In the genomic region with DNA sequence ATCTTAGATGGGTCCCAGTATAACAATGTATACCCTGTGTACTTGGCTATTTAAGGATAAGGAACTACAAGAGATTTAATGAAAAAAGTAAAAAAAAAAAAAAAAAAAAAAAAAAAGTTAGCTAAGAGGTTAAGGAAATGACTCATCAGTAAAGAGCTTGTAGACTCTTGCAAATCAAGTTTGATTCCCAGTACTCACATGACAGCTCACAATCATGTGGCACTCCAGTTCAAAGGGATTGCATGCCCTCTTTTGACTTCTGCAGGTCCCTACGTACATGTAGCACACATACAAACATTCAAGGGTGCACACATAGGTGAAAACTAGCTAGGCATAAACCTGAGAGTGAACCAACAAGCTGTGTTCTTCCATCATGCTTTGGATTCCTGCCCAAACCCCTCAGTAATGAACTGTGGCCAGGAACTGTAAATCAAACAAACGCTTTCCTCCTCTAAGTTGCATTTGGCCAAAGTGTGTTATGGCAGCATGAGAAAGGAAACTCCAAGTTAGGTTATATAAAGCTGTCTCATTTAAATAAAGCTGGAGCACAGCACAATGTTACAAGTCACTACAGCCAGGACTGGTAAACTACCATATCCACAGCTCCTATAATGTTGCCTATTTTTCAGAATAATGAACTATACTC, we compare ENCODE assay signal across 21 mouse cellular contexts. TPM values are rescaled to one million over a fixed set of nuclear protein-coding genes. Genes with fewer than 3 reads are reported as not detected.
A peak's percentile ranks its signal among the peaks of the same experiment; 100 is the strongest.
DNase-seq lines count a peak whose midpoint lies in the region; ATAC-seq and TF ChIP-seq lines count a peak whose summit lies in the region.
"Had no signal": no experiment of that assay in that cellular context is flagged by ENCODE, and none has a peak within 500 bp of the region (broad histone marks: within the 10 kb centered on the region; RNA-seq: fewer than 3 reads in every experiment).

No protein-coding gene starts in this region.

- H3K27ac ChIP-seq in embryonic facial prominence, embryonic 14.5 days (replicated peaks; ENCODE audit: low read depth, low read length), result no peak overlapping the region
- H3K27ac ChIP-seq in embryonic facial prominence, embryonic 10.5 days (replicated peaks), result no peak overlapping the region
- no peak overlapping the region for H3K27ac ChIP-seq in lung, embryonic 14.5 days (ENCODE audit: low read depth)
- H3K27ac ChIP-seq: embryonic facial prominence, embryonic 12.5 days; limb, embryonic 13.5 days; midbrain, embryonic 12.5 days; neural tube, embryonic 12.5 days had no signal

- H3K4me3 ChIP-seq in embryonic facial prominence, embryonic 14.5 days (ENCODE audit: low read depth, low read length), result no peak overlapping the region
- H3K4me3 ChIP-seq in embryonic facial prominence, embryonic 10.5 days, result no peak overlapping the region
- no peak overlapping the region for H3K4me3 ChIP-seq in lung, embryonic 14.5 days (ENCODE audit: low read depth, low read length)
- H3K4me3 ChIP-seq: embryonic facial prominence, embryonic 12.5 days; limb, embryonic 13.5 days; midbrain, embryonic 12.5 days; neural tube, embryonic 12.5 days had no signal

- H3K36me3 ChIP-seq in embryonic facial prominence, embryonic 14.5 days (ENCODE audit: control insufficient read depth, insufficient read depth, low read length), result no peaks in the 10 kb centered on the region
- H3K36me3 ChIP-seq in embryonic facial prominence, embryonic 10.5 days (replicated peaks), result no peaks in the 10 kb centered on the region
- no peaks in the 10 kb centered on the region for H3K36me3 ChIP-seq in lung, embryonic 14.5 days (ENCODE audit: insufficient read depth)
- H3K36me3 ChIP-seq: embryonic facial prominence, embryonic 12.5 days; limb, embryonic 13.5 days; midbrain, embryonic 12.5 days; neural tube, embryonic 12.5 days had no signal

- H3K9me3 ChIP-seq in embryonic facial prominence, embryonic 14.5 days (ENCODE audit: control insufficient read depth, low read length), result no peaks in the 10 kb centered on the region
- H3K9me3 ChIP-seq in embryonic facial prominence, embryonic 10.5 days, result no peaks in the 10 kb centered on the region
- no peaks in the 10 kb centered on the region for H3K9me3 ChIP-seq in lung, embryonic 14.5 days (ENCODE audit: low read depth, low read length)
- H3K9me3 ChIP-seq: embryonic facial prominence, embryonic 12.5 days; limb, embryonic 13.5 days; midbrain, embryonic 12.5 days; neural tube, embryonic 12.5 days had no signal

- H3K9ac ChIP-seq in embryonic facial prominence, embryonic 14.5 days (ENCODE audit: low read depth, low read length), result no peak overlapping the region
- H3K9ac ChIP-seq in lung, embryonic 14.5 days, result no peak overlapping the region
- H3K9ac ChIP-seq: embryonic facial prominence, embryonic 12.5 days; limb, embryonic 13.5 days; midbrain, embryonic 12.5 days; neural tube, embryonic 12.5 days had no signal

- 64% methylated on average over 2 of the region's 2 CpGs for WGBS in embryonic facial prominence, embryonic 14.5 days
- 85% methylated on average over 2 of the region's 2 CpGs for WGBS in embryonic facial prominence, embryonic 10.5 days
- 36% methylated on average over 2 of the region's 2 CpGs for WGBS in lung, embryonic 14.5 days

- ATAC-seq in embryonic facial prominence, embryonic 14.5 days (ENCODE audit: low read depth), result no peak
- ATAC-seq in lung, embryonic 14.5 days (ENCODE audit: insufficient read depth), result peak; percentile 58; the same call in 1 of the 2 replicates
- peak; percentile 43 for ATAC-seq in activated CD4-positive, CD25-positive, alpha-beta regulatory T cell, adult 4 months
- ATAC-seq: forebrain, embryonic 16.5 days had no signal

- no peaks in the 10 kb centered on the region for H3K27me3 ChIP-seq in embryonic facial prominence, embryonic 14.5 days (replicated peaks; ENCODE audit: control insufficient read depth, insufficient read depth, low read length)
- no peaks in the 10 kb centered on the region for H3K27me3 ChIP-seq in embryonic facial prominence, embryonic 10.5 days (replicated peaks; ENCODE audit: low read depth, poor library complexity, severe bottlenecking)
- H3K27me3 ChIP-seq in lung, embryonic 14.5 days (ENCODE audit: insufficient read depth, low read length), result no peaks in the 10 kb centered on the region
- H3K27me3 ChIP-seq: embryonic facial prominence, embryonic 12.5 days; limb, embryonic 13.5 days; midbrain, embryonic 12.5 days; neural tube, embryonic 12.5 days had no signal

- TF ChIP-seq CTCF in lung, embryonic 14.5 days (IDR thresholded peaks at IDR 0.05; ENCODE audit: low read depth), result no peak

- intact Hi-C loops in heart, postnatal 25 days (cut with DNase I), result no loop called here

- peak; percentile 15 for DNase-seq in embryonic facial prominence, embryonic 14.5 days (ENCODE audit: low spot score)
- DNase-seq in embryonic facial prominence, embryonic 10.5 days (ENCODE audit: low spot score), result no peak
- DNase-seq in lung, embryonic 14.5 days, result peak; percentile 78
- DNase-seq in lung, postnatal 25 days (ENCODE audit: low spot score), result no peak
- peak; percentile 52 for DNase-seq in lung, postnatal 36 days
- DNase-seq in urinary bladder, postnatal 14 days (ENCODE audit: low spot score), result no peak
- no peak for DNase-seq in heart, postnatal 25 days (ENCODE audit: low spot score)
- DNase-seq: cerebellum, adult 2 months; gastrocnemius, postnatal 36 days; heart, postnatal 14 days; retina, postnatal 1 day; thymus, adult 18-20 months had no signal

- no peak overlapping the region for H3K4me2 ChIP-seq in embryonic facial prominence, embryonic 14.5 days (ENCODE audit: low read depth, low read length)
- no peak overlapping the region for H3K4me2 ChIP-seq in lung, embryonic 14.5 days
- H3K4me2 ChIP-seq: embryonic facial prominence, embryonic 12.5 days; limb, embryonic 13.5 days; midbrain, embryonic 12.5 days; neural tube, embryonic 12.5 days had no signal

- H3K4me1 ChIP-seq in embryonic facial prominence, embryonic 14.5 days (ENCODE audit: control insufficient read depth, insufficient read depth, low read length), result no peaks in the 10 kb centered on the region
- H3K4me1 ChIP-seq in embryonic facial prominence, embryonic 10.5 days, result no peaks in the 10 kb centered on the region
- H3K4me1 ChIP-seq in lung, embryonic 14.5 days (ENCODE audit: insufficient read depth), result peaks cover 12% of the 10 kb centered on the region; the same call in 1 of the 2 replicates
- H3K4me1 ChIP-seq: embryonic facial prominence, embryonic 12.5 days; midbrain, embryonic 12.5 days; neural tube, embryonic 12.5 days had no signal

RNA-seq across cellular contexts. Expression of a gene that starts 1.6 kb away (rescaled TPM):
- polyA plus RNA-seq in embryonic facial prominence, embryonic 14.5 days (2014; fragmentation: Nextera tagmentation; extraction: Ambion mirVana), result 0.17 TPM in 1 of 2 replicates, not detected in the other
- polyA plus RNA-seq in embryonic facial prominence, embryonic 10.5 days (2016; fragmentation: Nextera tagmentation; extraction: Ambion mirVana), result not detected in 2 replicates
- polyA plus RNA-seq in lung, embryonic 14.5 days (2014; fragmentation: Nextera tagmentation; extraction: Ambion mirVana), result not detected in 2 replicates
- not detected for polyA plus RNA-seq in activated CD4-positive, CD25-positive, alpha-beta regulatory T cell, adult 4 months (2017; shearing (Covaris generic))
- not detected for total RNA-seq in heart, postnatal 25 days (2021)
- total RNA-seq: layer of hippocampus, postnatal 14 days had no signal
- polyA plus RNA-seq: cerebellum, adult 2 months; embryonic facial prominence, embryonic 12.5 days; forebrain, embryonic 16.5 days; intestine, embryonic 14.5 days; limb, embryonic 13.5 days; midbrain, embryonic 12.5 days; neural tube, embryonic 12.5 days had no signal

RNA-seq across cellular contexts. Expression of a gene that starts 14.5 kb away (rescaled TPM):
- 0.51 and 0.79 TPM in 2 replicates for polyA plus RNA-seq in embryonic facial prominence, embryonic 14.5 days (2014; fragmentation: Nextera tagmentation; extraction: Ambion mirVana)
- polyA plus RNA-seq in embryonic facial prominence, embryonic 10.5 days (2016; fragmentation: Nextera tagmentation; extraction: Ambion mirVana), result not detected in 2 replicates
- 0.24 and 0.69 TPM in 2 replicates for polyA plus RNA-seq in lung, embryonic 14.5 days (2014; fragmentation: Nextera tagmentation; extraction: Ambion mirVana)
- polyA plus RNA-seq in activated CD4-positive, CD25-positive, alpha-beta regulatory T cell, adult 4 months (2017; shearing (Covaris generic)), result under 1 TPM in 1 of 2 experiments, not detected in 1; 0.19 TPM
- not detected for total RNA-seq in heart, postnatal 25 days (2021)
- total RNA-seq: gastrocnemius, postnatal 36 days; layer of hippocampus, postnatal 14 days had no signal
- polyA plus RNA-seq: forebrain, embryonic 16.5 days; midbrain, embryonic 12.5 days had no signal

RNA-seq across cellular contexts. Expression of a gene that starts 55.2 kb away (rescaled TPM):
- not detected in 2 replicates for polyA plus RNA-seq in embryonic facial prominence, embryonic 14.5 days (2014; fragmentation: Nextera tagmentation; extraction: Ambion mirVana)
- polyA plus RNA-seq in embryonic facial prominence, embryonic 10.5 days (2016; fragmentation: Nextera tagmentation; extraction: Ambion mirVana), result not detected in 2 replicates
- polyA plus RNA-seq in lung, embryonic 14.5 days (2014; fragmentation: Nextera tagmentation; extraction: Ambion mirVana), result not detected in 2 replicates
- polyA plus RNA-seq in activated CD4-positive, CD25-positive, alpha-beta regulatory T cell, adult 4 months (2017; shearing (Covaris generic)), result not detected
- not detected for total RNA-seq in heart, postnatal 25 days (2021)
- total RNA-seq: gastrocnemius, postnatal 36 days; heart, postnatal 14 days; layer of hippocampus, postnatal 14 days had no signal
- polyA plus RNA-seq: embryonic facial prominence, embryonic 12.5 days; forebrain, embryonic 16.5 days; limb, embryonic 13.5 days; midbrain, embryonic 12.5 days; neural tube, embryonic 12.5 days; spleen, adult 2 months had no signal

Comparison
In these comparisons a context has a peak if more than half of its experiments do, and no peak if none do; other contexts are left out.
1. DNase-seq: peak in embryonic facial prominence, embryonic 14.5 days (single experiment), lung, embryonic 14.5 days (single experiment) and lung, postnatal 36 days (single experiment); none in embryonic facial prominence, embryonic 10.5 days (single experiment), lung, postnatal 25 days (single experiment), urinary bladder, postnatal 14 days (single experiment) and heart, postnatal 25 days (single experiment).